Mouse (Mus musculus) frontal cortex, adult 2 months (tissue): ENCODE data around the gene Scrt2. TPM values are rescaled to one million over a fixed set of nuclear protein-coding genes. Genes with fewer than 3 reads are reported as not detected.

Experiments used
- DNase-seq, 2 experiments: peaks; one replicate each; pipeline ENCODE4 v3.0.0; 2022; ENCODE audit warnings: low spot score in 1 of 2; ENCODE audit errors: extremely low spot score in 1 of 2
- polyA plus RNA-seq: library from polyadenylated mRNA; depleted of rRNA; stranded (reverse); fragments of >200 nt; gene quantifications from 2 replicates; pipeline ENCODE4 v1.2.3, GENCODE M21; 2012

Scrt2 gene
- polyA plus RNA-seq, 1 experiment: 15.5 TPM

DNA sequence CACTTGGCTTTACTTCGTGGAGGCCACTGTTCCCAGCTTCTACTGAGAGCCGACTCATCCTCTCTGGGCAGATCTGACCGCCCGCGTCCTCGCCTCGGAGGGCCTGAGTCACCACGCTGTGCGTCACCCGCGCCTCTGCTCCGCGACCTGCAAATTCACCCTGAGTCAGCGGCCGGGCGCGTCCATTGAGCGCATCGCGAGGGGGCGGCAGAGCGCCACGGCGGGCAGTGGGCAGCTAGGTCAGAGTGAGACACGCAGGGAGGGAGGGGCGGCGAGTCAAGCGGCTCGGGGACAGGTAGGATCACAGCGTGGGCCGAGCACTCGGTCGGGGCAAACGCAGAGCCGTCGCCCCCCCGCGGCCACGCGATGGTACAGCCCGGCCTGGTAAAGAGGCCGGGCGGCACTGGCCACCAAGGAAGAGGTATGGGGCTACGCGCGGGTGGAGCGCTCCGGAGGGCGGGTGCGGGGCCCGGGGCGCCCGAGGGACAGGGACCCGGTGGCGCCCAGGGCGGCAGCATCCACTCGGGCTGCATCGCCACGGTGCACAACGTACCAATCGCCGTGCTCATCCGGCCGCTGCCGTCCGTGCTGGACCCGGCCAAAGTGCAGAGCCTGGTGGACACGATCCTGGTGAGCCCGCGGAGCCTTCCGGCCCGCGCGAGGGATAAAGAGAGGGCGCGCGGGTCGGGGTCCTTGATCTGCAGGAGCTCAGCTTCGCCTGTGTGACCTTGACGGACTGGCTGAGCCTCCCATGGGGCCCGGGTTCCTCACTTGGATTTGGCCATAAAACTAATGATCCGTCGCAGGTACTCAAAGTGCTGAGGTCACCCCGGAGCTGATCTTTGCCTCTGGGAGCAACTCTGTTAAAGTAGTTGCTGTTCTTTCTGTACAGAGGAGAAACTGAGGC is 24.2 kb downstream of the Scrt2 start, which contains the start of gene Srxn1:
TSS of gene Srxn1 (plus strand) at position 199 of the 907 bp plus-strand sequence.
- peak; percentile 77 to 89 for DNase-seq

DNA sequence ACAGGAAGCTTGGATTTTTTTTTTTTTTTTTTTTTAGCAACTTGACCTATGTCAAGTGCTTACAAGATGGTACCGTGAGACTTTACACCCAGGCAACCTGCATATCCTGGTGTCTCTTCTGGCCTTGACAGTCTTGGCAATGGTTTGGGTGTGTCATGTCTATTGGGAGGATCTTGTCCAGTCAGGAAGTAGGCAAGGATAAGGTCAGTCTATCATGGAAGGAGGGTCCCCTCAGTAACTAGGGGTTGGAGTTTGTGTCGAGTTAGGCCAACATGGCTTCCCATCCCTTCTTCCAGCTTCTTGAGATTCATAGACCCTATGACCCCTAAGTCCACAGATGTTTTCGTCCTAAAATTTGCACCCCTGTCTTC is 24.9 kb downstream of the Scrt2 start:
- DNase-seq: no peak

DNA sequence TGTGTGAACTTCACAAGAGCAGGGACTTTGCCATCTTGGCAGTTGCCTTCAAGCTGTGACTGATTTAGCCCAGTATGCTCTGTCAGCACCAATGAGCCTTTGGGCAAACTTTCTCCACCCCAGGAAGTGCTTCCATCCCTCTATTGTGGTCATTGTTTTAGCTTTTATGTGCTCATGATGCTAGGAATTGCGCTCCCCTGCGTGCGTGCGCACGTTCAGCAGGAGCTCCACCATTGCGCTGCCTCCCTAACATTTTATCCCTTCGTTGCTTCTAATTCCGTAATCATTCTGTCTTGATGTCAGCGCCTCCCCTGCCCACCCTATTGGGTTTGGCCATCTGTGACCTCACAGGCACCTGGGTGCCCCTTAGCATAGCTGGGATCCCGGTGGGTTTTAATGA is 25.3 kb downstream of the Scrt2 start:
- DNase-seq: no peak

DNA sequence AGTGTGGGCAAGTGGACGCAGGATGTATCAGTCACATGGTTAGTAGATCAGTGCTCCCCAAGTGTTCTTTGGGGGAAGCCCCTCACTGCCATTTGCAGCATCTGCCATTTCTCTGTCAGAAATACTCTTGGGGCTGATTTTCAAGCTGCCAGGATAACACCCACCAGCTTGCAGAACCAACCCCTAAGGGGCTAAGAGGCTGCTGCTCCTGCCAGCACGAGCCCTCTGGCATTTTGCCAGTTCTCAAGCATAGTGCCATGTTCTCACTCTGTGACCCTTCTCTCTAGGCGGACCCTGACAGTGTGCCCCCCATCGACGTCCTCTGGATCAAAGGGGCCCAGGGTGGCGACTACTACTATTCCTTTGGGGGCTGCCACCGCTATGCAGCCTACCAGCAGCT is 27.4 kb downstream of the Scrt2 start:
- no peak for DNase-seq

DNA sequence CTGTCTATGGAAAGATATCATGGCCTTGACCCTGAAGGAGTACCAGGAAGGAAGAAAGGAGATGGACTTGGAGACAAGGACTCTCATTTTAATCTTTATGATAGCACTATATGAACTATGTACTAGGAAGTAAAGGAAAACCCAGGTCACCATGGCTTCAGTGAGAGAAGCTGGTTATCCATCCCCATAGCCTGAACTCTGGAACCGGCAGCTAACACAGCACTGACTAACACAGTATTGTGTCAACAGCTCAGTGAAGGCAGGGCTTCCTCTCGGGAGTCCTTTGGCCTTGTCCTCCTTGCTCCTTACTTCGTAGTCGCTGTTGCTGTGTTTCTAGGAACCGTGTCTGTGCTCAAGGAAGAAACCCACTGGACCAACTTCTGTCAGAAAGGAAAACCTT is 28.1 kb downstream of the Scrt2 start:
- DNase-seq: no peak

DNA sequence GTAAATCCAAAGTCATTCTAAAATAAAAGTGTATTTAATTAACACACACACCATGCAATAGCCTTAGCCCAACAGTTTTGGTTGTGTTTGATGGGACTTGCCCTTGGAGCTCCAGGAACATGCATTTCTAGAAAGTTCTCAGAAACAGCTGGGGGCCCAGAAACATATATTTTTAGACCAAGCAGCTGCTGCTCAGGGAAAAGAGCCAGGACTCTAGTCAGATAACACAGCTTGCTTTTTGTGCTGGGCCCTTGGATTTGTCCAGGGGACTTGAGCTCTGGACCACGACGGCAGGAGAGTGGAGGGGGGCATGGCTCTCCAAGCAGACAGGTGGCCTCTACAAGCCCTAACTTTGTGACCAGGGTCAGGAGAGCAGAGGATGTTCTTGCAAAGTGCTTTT is 30.0 kb downstream of the Scrt2 start:
- DNase-seq: no peak

DNA sequence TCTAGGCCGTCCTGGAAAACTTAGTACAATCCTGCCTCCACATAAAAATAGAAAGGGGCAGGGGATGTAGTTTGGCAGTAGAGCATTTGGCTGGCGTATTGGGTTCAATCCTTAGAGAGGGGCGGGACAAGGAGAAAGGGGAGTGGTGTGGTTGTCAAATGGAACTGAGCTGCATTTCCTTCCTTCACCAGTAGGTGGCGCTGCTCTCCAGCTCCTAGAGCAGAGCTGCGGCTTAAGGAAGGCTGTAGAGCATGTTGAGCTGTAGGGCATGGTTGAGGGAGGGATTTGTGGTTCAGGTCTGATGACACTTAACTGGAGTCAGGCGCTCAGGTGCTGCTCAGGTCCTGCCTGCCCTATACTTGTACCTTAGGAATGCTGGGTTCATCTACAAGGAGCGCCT is 30.6 kb downstream of the Scrt2 start:
- peak; percentile 85 to 98 for DNase-seq

DNA sequence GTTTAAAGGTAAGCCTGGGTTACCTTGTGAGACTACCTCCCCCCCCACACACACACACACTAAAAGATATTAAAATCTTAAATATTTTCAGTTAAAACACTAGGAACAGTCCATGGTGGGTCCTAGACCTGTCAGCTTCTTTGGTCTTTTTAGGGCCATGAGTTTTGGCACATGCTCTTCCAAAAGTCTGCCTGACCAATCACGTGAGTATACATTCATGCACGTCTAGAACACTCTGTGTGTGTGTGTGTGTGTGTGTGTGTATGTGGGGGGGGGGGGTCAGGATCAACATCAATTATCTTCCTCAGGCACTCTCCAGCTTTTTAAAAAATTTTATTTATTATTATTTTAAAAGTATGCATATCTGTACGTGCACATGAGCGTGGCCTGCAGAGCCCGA is 31.2 kb downstream of the Scrt2 start:
- no peak for DNase-seq

DNA sequence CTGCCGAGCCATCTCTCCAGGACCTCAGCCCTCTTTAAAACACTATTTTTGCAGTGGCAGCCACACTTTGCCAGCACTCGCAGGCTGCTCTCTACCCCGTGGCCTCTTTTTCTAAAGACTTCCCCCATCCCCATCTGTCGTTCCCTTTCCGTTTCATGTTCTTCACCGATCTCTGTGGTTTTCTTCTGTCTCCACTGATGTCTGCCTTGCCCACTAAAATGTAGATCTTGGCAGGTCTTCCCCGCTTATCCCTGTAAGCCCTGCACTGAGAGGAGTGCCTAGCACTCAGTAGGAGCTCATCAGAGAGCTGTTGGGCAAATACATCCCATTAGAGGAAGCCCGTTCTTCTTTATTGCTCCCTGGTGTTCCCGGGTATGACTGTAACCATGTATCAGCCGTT is 31.6 kb downstream of the Scrt2 start:
- peak; percentile 53 to 67 for DNase-seq

DNA sequence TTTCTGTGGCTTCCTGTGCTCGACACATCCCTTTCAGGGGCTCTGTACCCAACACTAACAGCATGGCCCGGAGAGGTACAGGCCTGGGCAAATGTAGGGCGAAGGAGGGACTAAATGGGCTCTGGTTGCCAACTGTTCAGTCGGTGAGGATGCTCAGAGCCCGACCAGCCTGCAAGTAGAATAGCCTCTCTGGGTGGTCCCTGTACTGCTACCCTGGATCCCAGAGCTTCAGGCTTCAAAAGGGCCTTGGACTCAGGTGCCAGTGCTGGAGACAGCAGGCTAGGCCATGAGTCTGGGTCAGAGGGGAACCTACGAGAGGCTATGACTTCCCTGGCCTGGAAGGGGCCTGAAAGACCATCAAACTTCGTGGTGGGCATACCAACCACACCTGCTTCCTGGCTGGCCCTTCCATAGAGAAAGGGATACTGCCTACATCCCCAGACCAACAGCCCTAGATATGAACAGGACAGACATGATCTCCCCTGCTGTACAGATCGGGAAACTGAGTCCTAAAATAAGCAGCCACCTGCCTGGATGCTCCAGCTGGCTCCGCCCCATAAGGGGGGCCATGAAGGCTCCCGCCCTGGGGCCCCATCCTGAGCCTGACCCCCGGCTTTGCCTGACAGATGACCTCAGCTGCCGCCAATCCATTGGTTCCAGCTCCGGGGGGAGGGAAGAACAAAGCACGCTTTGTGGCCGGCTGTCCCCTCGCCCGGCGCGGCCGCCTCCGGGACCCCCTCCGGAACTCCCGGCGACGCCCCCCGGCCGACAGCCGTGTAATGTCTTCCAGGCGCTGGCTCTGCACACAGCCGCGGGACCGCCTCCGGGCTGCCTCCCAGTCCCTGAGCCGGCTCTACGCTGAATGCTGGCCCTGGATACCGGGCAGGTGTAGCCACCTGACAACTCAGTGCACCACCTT is 33.0 kb downstream of the Scrt2 start:
- no peak for DNase-seq

DNA sequence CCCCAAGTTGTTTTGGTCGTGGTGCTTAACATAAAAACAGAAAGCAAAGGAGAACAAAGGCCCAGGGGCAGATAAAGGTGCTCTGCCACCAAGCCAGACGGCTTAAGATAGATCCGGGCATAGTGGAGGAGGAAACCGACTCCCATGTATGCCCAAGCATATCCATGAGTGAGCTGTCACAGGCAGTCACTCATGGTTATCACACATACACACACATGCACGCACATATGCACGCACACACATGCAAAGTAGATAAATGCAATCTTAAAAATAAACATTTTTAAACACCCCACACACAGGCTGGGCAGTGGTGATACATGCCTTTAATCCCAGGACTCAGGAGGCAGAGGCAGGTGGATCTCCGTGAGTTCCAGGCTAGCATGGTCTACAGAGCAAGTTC is 36.4 kb downstream of the Scrt2 start:
- no peak for DNase-seq

DNA sequence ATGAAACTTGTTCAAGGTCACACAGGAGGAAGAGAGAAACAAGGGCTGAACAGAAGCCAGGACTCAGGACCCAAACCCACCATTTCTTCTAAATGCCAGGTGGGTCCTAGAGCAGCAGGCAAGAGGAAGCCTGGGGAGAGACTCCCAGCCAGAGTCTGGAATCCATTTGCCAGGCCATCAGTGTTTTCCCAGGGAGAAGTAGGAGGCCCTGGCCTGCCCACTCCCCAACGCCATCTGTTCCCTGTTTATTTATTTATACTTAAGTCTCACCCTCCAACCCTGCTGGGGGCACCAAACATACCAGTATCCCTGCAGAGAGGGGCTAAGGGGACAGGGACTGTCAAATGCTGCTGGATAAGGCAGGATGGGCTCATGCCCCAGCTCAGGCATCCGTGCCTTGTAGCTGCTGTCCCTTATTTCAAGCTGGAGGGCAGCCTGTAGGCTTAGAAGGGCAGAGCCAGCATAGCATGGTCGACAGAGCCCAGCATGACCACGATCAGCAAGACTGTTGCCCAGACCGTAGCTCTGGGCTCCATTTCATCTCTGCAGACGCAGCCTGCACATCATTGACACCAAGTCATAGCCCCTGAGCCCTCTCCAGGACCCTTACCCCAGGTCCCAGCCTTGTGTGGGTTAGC is 38.0 kb downstream of the Scrt2 start:
- no peak for DNase-seq

DNA sequence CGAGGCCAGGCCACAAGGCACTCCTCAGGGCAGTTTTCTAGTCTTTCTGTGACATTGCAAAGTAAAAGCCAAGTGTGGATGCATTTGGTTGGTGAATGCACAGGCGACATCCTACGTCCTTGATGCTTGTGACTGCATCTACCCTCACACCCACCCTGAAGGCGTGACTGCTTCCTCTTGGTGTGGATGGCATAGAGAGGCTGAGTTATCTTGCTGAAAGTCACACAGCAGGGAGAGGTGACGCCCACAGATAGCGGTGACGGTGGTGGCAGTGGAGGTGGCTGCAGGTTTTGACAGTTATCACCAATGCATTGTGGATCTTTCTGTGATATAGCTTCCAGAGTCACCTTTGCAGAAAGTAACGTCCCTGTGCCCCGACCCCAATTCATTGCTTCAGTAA is 41.6 kb downstream of the Scrt2 start:
- DNase-seq: peak in 1 of 2 experiments; percentile 61

DNA sequence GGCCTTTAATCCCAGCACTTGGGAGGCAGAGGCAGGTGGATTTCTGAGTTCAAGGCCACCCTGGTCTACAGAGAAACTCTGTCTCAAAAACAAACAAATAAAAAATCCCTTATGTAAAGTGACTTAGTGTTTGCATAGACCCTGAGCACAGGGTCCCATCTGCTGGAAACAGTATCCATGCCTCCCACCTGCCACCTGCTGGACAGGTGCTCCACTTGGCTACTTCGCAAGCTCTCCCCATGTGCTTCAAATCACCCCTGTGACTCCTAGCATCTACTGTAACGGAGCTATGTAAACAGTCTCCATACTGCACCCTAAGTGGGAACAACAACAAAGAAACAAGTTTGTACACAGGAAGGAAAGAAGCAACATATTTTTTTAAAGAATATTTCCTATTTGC is 47.3 kb downstream of the Scrt2 start:
- no peak for DNase-seq

DNA sequence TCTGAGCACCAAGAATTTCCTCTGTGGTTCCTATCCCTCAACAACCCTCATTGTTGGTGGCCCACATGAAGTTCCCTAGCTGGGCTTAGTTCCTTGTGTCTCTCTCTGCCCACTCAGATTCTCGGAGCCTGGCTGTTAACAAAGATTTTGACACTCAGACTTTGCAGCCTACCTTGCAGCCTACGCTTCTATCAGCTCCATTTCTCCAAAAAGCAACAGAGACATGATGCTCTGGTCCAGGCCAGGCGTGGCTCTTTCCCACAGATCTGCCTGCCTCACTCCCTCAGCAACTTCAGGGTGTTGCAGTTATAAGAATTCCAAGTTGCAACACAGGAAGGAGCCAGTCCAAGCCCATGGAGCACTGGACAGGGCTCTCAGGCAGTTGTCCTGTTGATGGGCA is 48.4 kb downstream of the Scrt2 start:
- peak; percentile 63 to 77 for DNase-seq

DNA sequence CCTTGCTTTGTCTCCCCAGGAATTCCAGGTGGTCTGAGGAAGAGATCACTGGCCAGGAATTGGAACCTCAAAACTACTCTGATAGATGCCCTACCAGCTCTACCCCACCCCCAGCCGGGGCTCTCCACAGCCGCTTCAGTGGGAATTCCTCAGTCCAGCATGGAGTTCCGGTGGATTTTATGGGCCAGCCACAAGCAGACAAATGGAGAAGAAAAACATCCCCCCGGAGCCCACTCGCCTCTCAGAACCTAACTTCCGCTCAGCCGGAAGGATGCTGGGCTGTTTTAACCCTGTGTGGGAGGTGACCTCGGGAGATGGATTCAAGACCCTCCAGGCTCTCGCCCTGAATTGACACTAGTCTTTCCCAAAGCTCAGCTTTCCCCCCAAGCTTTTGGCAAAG is 50.7 kb downstream of the Scrt2 start:
- DNase-seq: no peak

DNA sequence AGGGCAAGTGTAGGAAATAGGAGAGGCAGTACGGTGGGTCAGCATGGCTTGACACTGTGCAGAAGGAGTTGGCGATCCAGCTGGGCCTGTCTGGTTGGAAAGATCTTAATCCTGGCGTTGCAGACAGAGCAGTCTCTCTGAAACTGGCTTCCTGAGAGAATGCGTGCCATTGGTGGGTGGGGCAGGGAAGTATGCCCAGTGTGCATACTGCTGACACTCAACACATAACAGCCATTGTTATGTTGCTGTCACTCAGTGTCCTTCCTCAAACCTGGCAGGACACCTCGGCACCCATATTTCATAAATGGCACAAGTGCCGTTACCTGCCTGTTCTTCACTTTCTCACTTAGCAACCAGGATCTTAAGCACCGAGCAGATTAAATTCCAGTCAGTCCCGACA is 51.4 kb downstream of the Scrt2 start:
- no peak for DNase-seq

DNA sequence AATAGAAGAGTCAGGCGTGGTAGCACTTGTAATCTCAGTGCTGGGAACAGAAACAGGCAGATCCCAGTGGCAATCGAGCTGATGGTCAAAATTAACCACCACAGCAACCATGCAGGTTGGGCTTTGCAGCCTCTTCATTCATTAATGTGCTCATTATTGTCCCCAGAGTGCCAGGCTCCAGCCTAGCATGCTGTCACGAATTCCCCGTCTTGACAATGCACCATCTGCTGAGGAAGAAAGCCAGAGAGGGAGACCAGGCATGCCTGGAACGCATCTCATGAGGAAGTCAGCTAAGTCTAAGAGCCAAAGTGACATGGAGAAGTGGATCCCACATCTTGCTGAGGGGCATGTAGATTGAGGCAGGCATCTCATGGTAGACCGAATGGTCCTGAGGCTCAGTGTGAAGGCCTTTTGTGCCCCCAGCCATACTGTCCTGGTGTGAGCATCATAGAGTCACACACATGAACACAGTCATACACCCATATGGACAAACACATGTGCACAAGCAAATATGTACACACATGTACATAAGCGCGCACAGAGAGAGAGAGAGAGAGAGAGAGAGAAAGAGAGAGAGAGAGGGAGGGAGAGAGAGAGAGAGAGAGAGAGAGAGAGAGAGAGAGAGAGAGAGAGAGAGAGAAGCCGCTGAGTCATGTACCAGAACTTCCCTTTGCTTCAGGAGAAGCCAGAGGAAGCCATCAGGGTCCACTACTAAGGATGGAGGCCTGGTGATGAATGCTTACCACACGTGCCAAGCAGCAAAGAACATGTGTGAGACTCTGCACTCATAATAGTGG is 58.1 kb downstream of the Scrt2 start:
- peak in 1 of 2 experiments; percentile 34 for DNase-seq

DNA sequence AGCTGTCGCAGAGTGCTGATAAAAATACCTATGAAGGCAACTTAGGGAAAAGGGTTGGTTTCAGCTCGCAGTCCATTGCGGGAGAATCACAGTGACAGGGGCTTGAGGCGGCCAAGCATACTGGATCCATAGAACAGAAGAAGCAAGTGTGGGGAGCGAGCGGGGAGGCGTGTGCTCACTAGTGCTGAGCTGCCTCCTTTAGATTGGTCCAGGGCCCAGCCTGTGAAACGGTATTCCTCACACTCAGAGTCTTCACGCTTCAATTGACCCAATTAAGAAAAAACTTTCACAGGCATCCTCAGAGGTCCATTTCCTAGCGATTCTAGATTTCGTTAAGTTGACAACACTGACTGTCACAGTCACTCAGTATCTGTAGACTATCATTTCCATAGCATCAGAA is 59.6 kb downstream of the Scrt2 start:
- DNase-seq: no peak

DNA sequence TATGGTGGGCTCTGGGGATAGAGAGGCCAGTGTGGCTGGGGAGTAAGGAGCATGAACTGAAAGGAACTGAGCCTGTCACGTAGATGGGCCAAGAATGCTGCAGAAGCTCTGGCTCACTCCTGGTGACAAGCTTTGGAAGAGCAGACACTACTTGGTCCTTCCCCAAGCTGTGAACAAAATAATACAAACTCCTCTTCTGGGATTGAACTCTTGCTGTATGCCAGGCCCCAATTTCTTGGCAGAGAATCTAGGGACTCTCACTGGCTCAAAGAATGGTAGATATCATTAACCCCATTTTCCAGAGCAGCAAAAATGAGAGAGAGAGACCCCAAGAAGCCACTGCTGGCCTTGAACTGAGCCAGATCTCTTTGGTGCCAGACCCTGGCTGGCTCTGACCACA is 60.2 kb downstream of the Scrt2 start:
- no peak for DNase-seq
